Mouse (Mus musculus): ENCODE results near the gene Col5a1. TPM values are rescaled to one million over a fixed set of nuclear protein-coding genes. Genes with fewer than 3 reads are reported as not detected.

The Col5a1 gene
- polyA plus RNA-seq (2012; rRNA removed), result 24.9 and 31.8 TPM in 2 replicates

DNA sequence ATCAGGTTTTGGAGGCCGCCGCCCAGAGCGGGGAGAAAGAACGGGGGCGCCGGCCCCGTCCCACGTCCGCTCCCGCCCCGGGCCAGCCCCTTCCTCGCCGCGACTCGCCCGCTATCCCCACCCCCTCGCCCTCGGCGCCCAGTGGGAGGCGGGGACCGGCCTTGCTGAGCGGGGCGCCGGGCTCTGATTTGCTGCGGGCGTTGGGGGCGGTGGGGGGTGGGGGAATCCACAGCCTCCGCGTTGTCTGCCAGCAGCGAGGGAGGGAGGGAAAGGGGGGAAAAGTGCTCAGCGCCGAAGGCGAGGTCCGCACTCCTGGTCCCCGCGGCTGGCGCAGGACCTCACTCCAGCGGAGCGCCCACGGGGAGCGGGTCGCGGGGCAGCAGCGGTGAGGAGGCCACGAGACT, at the start of gene Col5a1:
TSS of gene Col5a1 (plus strand) at position 278 of the 404 bp plus-strand sequence.

DNA sequence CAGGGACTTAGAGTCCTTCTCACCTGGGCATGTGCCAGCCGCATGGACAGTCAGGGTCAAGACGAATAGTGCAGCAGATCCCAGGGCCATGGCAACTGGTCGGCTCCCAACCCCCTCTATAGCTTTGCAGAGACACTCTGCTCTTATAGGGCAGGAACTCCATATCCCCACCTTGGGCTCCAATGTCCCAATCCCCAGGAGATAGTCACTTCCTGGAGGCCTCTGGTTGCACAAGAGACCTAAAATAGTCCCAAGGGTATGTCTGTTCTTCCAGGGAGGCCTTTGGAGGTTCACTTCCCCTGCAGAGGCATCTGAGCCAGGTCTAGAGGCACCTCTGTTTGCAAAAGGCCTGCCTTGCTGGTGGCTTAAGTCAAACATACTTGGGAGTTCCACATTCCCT, 198.5 kb downstream of the Col5a1 start, which contains the start of gene Fcnb:
TSS of gene Fcnb (minus strand) at position 118 of the 400 bp plus-strand sequence.

Other genes with a start within 250 kb of the Col5a1 start
- 68.9 and 81.8 TPM in 2 replicates for gene Rxra, start 210.0 kb upstream of the Col5a1 start, polyA plus RNA-seq (2012; rRNA removed)
- 0.36 TPM in 1 of 2 replicates, not detected in the other for gene Fcnb, start 198.5 kb downstream of the Col5a1 start, polyA plus RNA-seq (2012; rRNA removed)